Mouse (Mus musculus): Measurements from ENCODE around the gene Cd5. TPM values are rescaled to one million over a fixed set of nuclear protein-coding genes. Genes with fewer than 3 reads are reported as not detected.

Gene Cd5
- total and polyA plus RNA-seq, 3 experiments: 0.11 TPM; not detected in 2

DNA sequence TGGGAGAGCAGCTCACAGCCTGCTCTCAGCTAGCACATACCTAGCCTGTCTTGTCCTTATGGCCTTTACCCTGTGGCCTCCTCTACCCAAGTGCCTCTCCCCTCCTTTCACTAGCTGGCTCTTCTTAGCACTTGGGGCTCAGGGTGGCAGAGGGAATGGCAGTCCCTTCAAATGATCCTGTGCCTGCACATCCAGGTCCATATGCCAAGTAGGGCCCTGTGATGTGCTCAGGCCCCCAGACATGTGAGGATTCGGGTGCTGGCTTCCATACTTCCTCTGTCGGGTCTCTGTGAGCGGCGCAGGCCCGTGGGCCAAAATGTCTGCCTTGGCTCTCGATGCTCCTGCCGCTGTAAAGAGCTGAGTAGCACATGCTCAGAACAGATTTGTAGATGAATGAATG is 2.9 kb downstream of the Cd5 start:
- Histone ChIP-seq H3K4me1 (ENCODE audit: insufficient read depth, low read depth, low read length) (no peaks in the 10 kb centered on the region), H3K4me3 (ENCODE audit: low read depth, low read length) (no peak overlapping the region), H3K9me3 (replicated peaks) (no peaks in the 10 kb centered on the region), H3K36me3 (replicated peaks) (no peaks in the 10 kb centered on the region), H3K27me3 (ENCODE audit: insufficient read depth, low read length) (peaks cover 16% of the 10 kb centered on the region)
- TF ChIP-seq TAL1 (conservative IDR thresholded peaks at IDR 0.05; ENCODE audit: low read depth, low read length): no peak
- TF ChIP-seq POLR2AphosphoS5 (IDR thresholded peaks at IDR 0.05; ENCODE audit: insufficient replicate concordance, low read depth, low read length): no peak
- no peak for TF ChIP-seq GATA2 (IDR thresholded peaks at IDR 0.05; ENCODE audit: borderline replicate concordance, low read depth, low read length)
- no peak for TF ChIP-seq CTCF (IDR thresholded peaks at IDR 0.05; ENCODE audit: low read depth, low read length)
- no peak for TF ChIP-seq GATA1 (IDR thresholded peaks at IDR 0.05; ENCODE audit: borderline replicate concordance, low read length)
- ATAC-seq (ENCODE audit: extremely low read depth, insufficient number of reproducible peaks, low FRiP score, poor library complexity, severe bottlenecking) (no peak), DNase-seq (ENCODE audit: low spot score) (no peak)

DNA sequence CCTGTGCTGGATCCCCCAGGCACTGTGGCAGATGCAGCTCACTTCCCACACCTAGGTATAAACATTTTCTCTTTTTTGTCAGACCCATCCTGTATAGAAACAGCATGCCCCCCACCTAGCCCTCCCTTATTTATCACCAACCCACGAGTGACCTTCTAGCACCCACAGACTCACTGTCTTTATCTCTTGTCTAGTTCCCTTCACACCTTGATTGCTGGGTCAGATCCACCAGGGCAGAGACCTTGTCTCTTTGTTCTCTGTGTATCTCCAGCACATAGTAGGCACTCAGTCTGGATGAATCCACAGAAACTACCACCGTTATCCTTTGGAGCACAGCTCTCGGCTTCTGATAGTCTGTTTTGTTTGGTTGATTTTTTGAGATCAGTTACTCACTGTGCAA is 3.7 kb downstream of the Cd5 start:
- ATAC-seq (ENCODE audit: extremely low read depth, insufficient number of reproducible peaks, low FRiP score, poor library complexity, severe bottlenecking) (no peak), DNase-seq (ENCODE audit: low spot score) (no peak)
- TF ChIP-seq TAL1 (conservative IDR thresholded peaks at IDR 0.05; ENCODE audit: low read depth, low read length) (no peak), GATA1 (IDR thresholded peaks at IDR 0.05; ENCODE audit: borderline replicate concordance, low read length) (no peak), GATA2 (IDR thresholded peaks at IDR 0.05; ENCODE audit: borderline replicate concordance, low read depth, low read length) (no peak), CTCF (IDR thresholded peaks at IDR 0.05; ENCODE audit: low read depth, low read length) (no peak), POLR2AphosphoS5 (IDR thresholded peaks at IDR 0.05; ENCODE audit: insufficient replicate concordance, low read depth, low read length) (no peak)
- peaks cover 16% of the 10 kb centered on the region for H3K27me3 ChIP-seq (ENCODE audit: insufficient read depth, low read length)
- H3K36me3 ChIP-seq (replicated peaks): no peaks in the 10 kb centered on the region
- H3K4me1 ChIP-seq (ENCODE audit: insufficient read depth, low read depth, low read length): no peaks in the 10 kb centered on the region
- no peaks in the 10 kb centered on the region for H3K9me3 ChIP-seq (replicated peaks)
- no peak overlapping the region for H3K4me3 ChIP-seq (ENCODE audit: low read depth, low read length)

DNA sequence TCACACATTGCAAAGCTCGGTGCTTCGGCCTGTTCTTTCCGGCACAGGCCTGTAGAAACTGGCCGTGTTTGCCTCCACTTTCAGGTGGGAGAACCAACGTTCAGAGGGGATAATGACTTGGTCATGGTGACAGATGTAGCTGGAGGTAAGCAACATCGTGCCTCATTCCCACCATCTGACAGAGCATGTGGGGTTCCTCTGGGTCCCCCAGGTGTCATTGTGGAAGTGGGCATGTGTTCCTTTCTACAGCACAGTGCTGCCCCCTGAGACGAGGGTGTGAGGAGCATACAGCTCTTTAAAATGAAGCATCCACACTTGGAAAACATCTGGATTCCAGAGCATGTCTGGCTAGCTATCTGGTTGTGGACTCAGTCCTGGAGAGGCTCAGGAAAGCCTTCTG is 4.2 kb downstream of the Cd5 start:
- TF ChIP-seq POLR2AphosphoS5 (IDR thresholded peaks at IDR 0.05; ENCODE audit: insufficient replicate concordance, low read depth, low read length) (no peak), CTCF (IDR thresholded peaks at IDR 0.05; ENCODE audit: low read depth, low read length) (no peak), TAL1 (conservative IDR thresholded peaks at IDR 0.05; ENCODE audit: low read depth, low read length) (no peak), GATA2 (IDR thresholded peaks at IDR 0.05; ENCODE audit: borderline replicate concordance, low read depth, low read length) (no peak), GATA1 (IDR thresholded peaks at IDR 0.05; ENCODE audit: borderline replicate concordance, low read length) (no peak)
- Histone ChIP-seq H3K36me3 (replicated peaks) (no peaks in the 10 kb centered on the region), H3K27me3 (ENCODE audit: insufficient read depth, low read length) (peaks cover 16% of the 10 kb centered on the region), H3K4me1 (ENCODE audit: insufficient read depth, low read depth, low read length) (no peaks in the 10 kb centered on the region), H3K4me3 (ENCODE audit: low read depth, low read length) (no peak overlapping the region), H3K9me3 (replicated peaks) (no peaks in the 10 kb centered on the region)
- ATAC-seq (ENCODE audit: extremely low read depth, insufficient number of reproducible peaks, low FRiP score, poor library complexity, severe bottlenecking) (no peak), DNase-seq (ENCODE audit: low spot score) (no peak)

DNA sequence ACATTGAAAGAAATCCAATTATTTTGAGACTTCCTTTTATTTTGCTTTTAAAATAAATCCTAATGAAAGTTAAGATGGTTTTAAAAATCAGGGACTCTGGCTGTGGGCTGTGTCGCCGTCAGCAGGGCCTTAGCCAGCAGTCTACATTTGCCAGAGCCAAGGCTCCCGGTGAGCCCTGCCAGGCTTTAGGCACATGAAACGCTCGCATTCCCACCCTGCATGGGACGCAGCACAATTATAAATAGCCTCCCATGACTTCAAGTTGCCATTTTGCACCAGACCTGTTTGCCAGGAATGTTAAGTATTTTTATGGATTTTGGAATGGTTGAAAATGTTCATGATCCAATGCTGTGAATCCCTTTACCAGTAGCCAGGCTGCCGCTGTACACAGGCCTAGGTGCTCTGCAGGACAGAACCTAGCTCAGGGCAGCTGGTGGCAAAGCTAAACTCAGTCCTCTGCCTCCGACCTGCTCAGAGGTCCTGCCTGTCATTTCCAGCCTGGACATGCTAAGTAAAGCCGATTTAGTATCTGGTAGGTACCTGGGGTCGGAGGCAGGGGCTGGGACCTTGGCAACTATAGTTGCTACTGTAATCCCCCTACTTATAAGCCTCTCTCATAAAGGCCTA is 5.2 kb downstream of the Cd5 start:
- peaks cover 11% of the 10 kb centered on the region for H3K27me3 ChIP-seq (ENCODE audit: insufficient read depth, low read length)
- no peak for TF ChIP-seq GATA2 (IDR thresholded peaks at IDR 0.05; ENCODE audit: borderline replicate concordance, low read depth, low read length)
- no peak for TF ChIP-seq CTCF (IDR thresholded peaks at IDR 0.05; ENCODE audit: low read depth, low read length)
- no peak for TF ChIP-seq TAL1 (conservative IDR thresholded peaks at IDR 0.05; ENCODE audit: low read depth, low read length)
- TF ChIP-seq GATA1 (IDR thresholded peaks at IDR 0.05; ENCODE audit: borderline replicate concordance, low read length): no peak
- no peaks in the 10 kb centered on the region for H3K4me1 ChIP-seq (ENCODE audit: insufficient read depth, low read depth, low read length)
- no peaks in the 10 kb centered on the region for H3K36me3 ChIP-seq (replicated peaks)
- ATAC-seq (ENCODE audit: extremely low read depth, insufficient number of reproducible peaks, low FRiP score, poor library complexity, severe bottlenecking) (no peak), DNase-seq (ENCODE audit: low spot score) (no peak)
- no peak overlapping the region for H3K4me3 ChIP-seq (ENCODE audit: low read depth, low read length)
- no peaks in the 10 kb centered on the region for H3K9me3 ChIP-seq (replicated peaks)

DNA sequence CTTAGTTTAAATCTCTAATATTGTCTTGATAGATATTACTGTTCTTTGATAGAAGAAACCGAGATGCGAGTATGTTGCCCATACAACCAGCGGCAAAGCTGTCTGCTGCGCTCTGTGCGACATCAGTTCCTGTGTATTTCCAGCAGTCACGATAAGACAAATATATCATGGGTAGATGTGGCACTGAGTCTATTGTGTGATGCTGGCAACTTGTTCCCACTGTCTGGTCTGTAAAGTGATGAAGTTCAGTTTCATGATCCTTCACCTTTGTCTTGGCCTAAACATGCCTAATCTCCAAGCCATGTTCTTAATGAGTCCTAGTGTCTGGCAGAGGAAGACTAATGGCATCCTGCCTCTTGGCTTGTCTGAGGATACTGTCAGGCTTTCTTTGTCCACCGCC is 6.1 kb downstream of the Cd5 start:
- no peak for ATAC-seq (ENCODE audit: extremely low read depth, insufficient number of reproducible peaks, low FRiP score, poor library complexity, severe bottlenecking)
- H3K36me3 ChIP-seq (replicated peaks): no peaks in the 10 kb centered on the region

DNA sequence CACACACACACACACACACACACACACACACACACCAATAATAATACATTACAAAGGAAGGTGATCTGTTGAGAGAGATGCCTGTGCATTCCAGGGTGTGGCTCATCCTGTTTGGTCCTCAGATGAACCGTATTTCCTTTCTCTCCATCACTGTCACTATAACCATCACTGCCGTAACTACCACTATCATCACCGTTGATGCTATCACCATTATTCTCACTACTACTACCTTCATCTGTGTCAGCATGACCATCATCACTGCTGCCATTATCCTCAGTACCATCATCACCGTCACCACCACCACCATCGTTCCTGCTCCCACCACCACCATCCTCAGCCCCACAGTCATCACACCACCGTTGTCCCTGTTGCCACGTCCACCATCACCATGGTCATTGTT is 6.8 kb downstream of the Cd5 start:
- DNase-seq (ENCODE audit: low spot score) (no peak), ATAC-seq (ENCODE audit: extremely low read depth, insufficient number of reproducible peaks, low FRiP score, poor library complexity, severe bottlenecking) (no peak)
- Histone ChIP-seq H3K9me3 (replicated peaks) (no peaks in the 10 kb centered on the region), H3K4me3 (ENCODE audit: low read depth, low read length) (peak overlapping the region; percentile 39; the same call in 1 of the 2 replicates), H3K4me1 (ENCODE audit: insufficient read depth, low read depth, low read length) (no peaks in the 10 kb centered on the region), H3K27me3 (ENCODE audit: insufficient read depth, low read length) (peaks cover 10% of the 10 kb centered on the region), H3K36me3 (replicated peaks) (no peaks in the 10 kb centered on the region)
- no peak for TF ChIP-seq CTCF (IDR thresholded peaks at IDR 0.05; ENCODE audit: low read depth, low read length)

More for the DNA sequence above, 6.1 kb downstream of the Cd5 start:
- TF ChIP-seq TAL1 (conservative IDR thresholded peaks at IDR 0.05; ENCODE audit: low read depth, low read length): no peak
- no peak for TF ChIP-seq CTCF (IDR thresholded peaks at IDR 0.05; ENCODE audit: low read depth, low read length)
- no peak for TF ChIP-seq GATA2 (IDR thresholded peaks at IDR 0.05; ENCODE audit: borderline replicate concordance, low read depth, low read length)
- no peak for TF ChIP-seq POLR2AphosphoS5 (IDR thresholded peaks at IDR 0.05; ENCODE audit: insufficient replicate concordance, low read depth, low read length)
- TF ChIP-seq GATA1 (IDR thresholded peaks at IDR 0.05; ENCODE audit: borderline replicate concordance, low read length): no peak
- Histone ChIP-seq H3K4me1 (ENCODE audit: insufficient read depth, low read depth, low read length) (no peaks in the 10 kb centered on the region), H3K27me3 (ENCODE audit: insufficient read depth, low read length) (peaks cover 10% of the 10 kb centered on the region), H3K9me3 (replicated peaks) (no peaks in the 10 kb centered on the region), H3K4me3 (ENCODE audit: low read depth, low read length) (no peak overlapping the region)
- DNase-seq (ENCODE audit: low spot score): no peak

All from G1E (cell line).